Mouse (Mus musculus): ENCODE measurements around the gene Fgd5. TPM values are rescaled to one million over a fixed set of nuclear protein-coding genes. Genes with fewer than 3 reads are reported as not detected.

Fgd5 gene
- total and polyA plus RNA-seq, 2 experiments from 2014 or later: 8.1 to 13.8 TPM

GRCm38 (mm10) chr6:92013035-92013434, 34.4 kb downstream of the Fgd5 start:
- H3K4me1 ChIP-seq (ENCODE audit: insufficient read depth, low read length): peaks cover 5% of the 10 kb centered on the region; the same call in 1 of the 2 replicates
- no peak overlapping the region for H3K4me2 ChIP-seq (ENCODE audit: low read depth, low read length, poor library complexity, severe bottlenecking)
- DNase-seq (ENCODE audit: low spot score): no peak
- no peak overlapping the region for H3K27ac ChIP-seq (ENCODE audit: low read depth, low read length)
- no peak for ATAC-seq (ENCODE audit: low FRiP score)
- no peaks in the 10 kb centered on the region for H3K36me3 ChIP-seq (ENCODE audit: insufficient read depth, low read length)
- no peaks in the 10 kb centered on the region for H3K9me3 ChIP-seq (ENCODE audit: low read length)
- H3K9ac ChIP-seq (replicated peaks; ENCODE audit: low read length, poor library complexity, severe bottlenecking): no peak overlapping the region
- no peak for TF ChIP-seq CTCF (IDR thresholded peaks at IDR 0.05)
- WGBS: 88% methylated on average over 6 of the region's 6 CpGs
- no peaks in the 10 kb centered on the region for H3K27me3 ChIP-seq (ENCODE audit: insufficient read depth, low read length)
- no peak overlapping the region for H3K4me3 ChIP-seq (ENCODE audit: low read depth, low read length)

GRCm38 (mm10) chr6:92013620-92014019, 34.9 kb downstream of the Fgd5 start:
- DNase-seq (ENCODE audit: low spot score): no peak
- no peaks in the 10 kb centered on the region for H3K36me3 ChIP-seq (ENCODE audit: insufficient read depth, low read length)
- TF ChIP-seq CTCF (IDR thresholded peaks at IDR 0.05): no peak
- H3K27me3 ChIP-seq (ENCODE audit: insufficient read depth, low read length): no peaks in the 10 kb centered on the region
- no peak overlapping the region for H3K9ac ChIP-seq (replicated peaks; ENCODE audit: low read length, poor library complexity, severe bottlenecking)
- no peak overlapping the region for H3K27ac ChIP-seq (ENCODE audit: low read depth, low read length)
- 71% methylated on average over 3 of the region's 3 CpGs for WGBS
- no peak overlapping the region for H3K4me2 ChIP-seq (ENCODE audit: low read depth, low read length, poor library complexity, severe bottlenecking)
- no peaks in the 10 kb centered on the region for H3K9me3 ChIP-seq (ENCODE audit: low read length)
- no peak overlapping the region for H3K4me3 ChIP-seq (ENCODE audit: low read depth, low read length)
- no peak for ATAC-seq (ENCODE audit: low FRiP score)
- peaks cover 5% of the 10 kb centered on the region; the same call in 1 of the 2 replicates for H3K4me1 ChIP-seq (ENCODE audit: insufficient read depth, low read length)

GRCm38 (mm10) chr6:92014936-92015335, 36.3 kb downstream of the Fgd5 start:
- no peaks in the 10 kb centered on the region for H3K27me3 ChIP-seq (ENCODE audit: insufficient read depth, low read length)
- no peak overlapping the region for H3K4me2 ChIP-seq (ENCODE audit: low read depth, low read length, poor library complexity, severe bottlenecking)
- no peak overlapping the region for H3K9ac ChIP-seq (replicated peaks; ENCODE audit: low read length, poor library complexity, severe bottlenecking)
- ATAC-seq (ENCODE audit: low FRiP score) (no peak), DNase-seq (ENCODE audit: low spot score) (no peak)
- H3K9me3 ChIP-seq (ENCODE audit: low read length): no peaks in the 10 kb centered on the region
- no peak overlapping the region for H3K4me3 ChIP-seq (ENCODE audit: low read depth, low read length)
- H3K36me3 ChIP-seq (ENCODE audit: insufficient read depth, low read length): no peaks in the 10 kb centered on the region
- H3K4me1 ChIP-seq (ENCODE audit: insufficient read depth, low read length): peaks cover 5% of the 10 kb centered on the region; the same call in 1 of the 2 replicates
- WGBS: 85% methylated on average over 7 of the region's 7 CpGs
- no peak overlapping the region for H3K27ac ChIP-seq (ENCODE audit: low read depth, low read length)
- no peak for TF ChIP-seq CTCF (IDR thresholded peaks at IDR 0.05)

GRCm38 (mm10) chr6:92015848-92016247, 37.2 kb downstream of the Fgd5 start:
- H3K9me3 ChIP-seq (ENCODE audit: low read length): no peaks in the 10 kb centered on the region
- H3K36me3 ChIP-seq (ENCODE audit: insufficient read depth, low read length): no peaks in the 10 kb centered on the region
- no peaks in the 10 kb centered on the region for H3K27me3 ChIP-seq (ENCODE audit: insufficient read depth, low read length)
- H3K4me2 ChIP-seq (ENCODE audit: low read depth, low read length, poor library complexity, severe bottlenecking): no peak overlapping the region
- H3K4me1 ChIP-seq (ENCODE audit: insufficient read depth, low read length): peaks cover 5% of the 10 kb centered on the region; the same call in 1 of the 2 replicates
- H3K9ac ChIP-seq (replicated peaks; ENCODE audit: low read length, poor library complexity, severe bottlenecking): no peak overlapping the region
- 0 out of 2 replicates have a peak overlapping the region, but pooled peaks have one; percentile 6 for H3K27ac ChIP-seq (ENCODE audit: low read depth, low read length)
- H3K4me3 ChIP-seq (ENCODE audit: low read depth, low read length): no peak overlapping the region
- no peak for TF ChIP-seq CTCF (IDR thresholded peaks at IDR 0.05)
- DNase-seq (ENCODE audit: low spot score): peak; percentile 35
- 55% methylated on average over 5 of the region's 5 CpGs for WGBS
- no peak for ATAC-seq (ENCODE audit: low FRiP score)

GRCm38 (mm10) chr6:92016738-92017137, 38.1 kb downstream of the Fgd5 start:
- H3K9me3 ChIP-seq (ENCODE audit: low read length): no peaks in the 10 kb centered on the region
- 0 out of 2 replicates have a peak overlapping the region, but pooled peaks have one; percentile 27 for H3K27ac ChIP-seq (ENCODE audit: low read depth, low read length)
- H3K27me3 ChIP-seq (ENCODE audit: insufficient read depth, low read length): no peaks in the 10 kb centered on the region
- 76% methylated on average over 6 of the region's 6 CpGs for WGBS
- no peak overlapping the region for H3K4me2 ChIP-seq (ENCODE audit: low read depth, low read length, poor library complexity, severe bottlenecking)
- H3K4me1 ChIP-seq (ENCODE audit: insufficient read depth, low read length): peaks cover 5% of the 10 kb centered on the region; the same call in 1 of the 2 replicates
- TF ChIP-seq CTCF (IDR thresholded peaks at IDR 0.05): no peak
- no peak overlapping the region for H3K4me3 ChIP-seq (ENCODE audit: low read depth, low read length)
- ATAC-seq (ENCODE audit: low FRiP score) (no peak), DNase-seq (ENCODE audit: low spot score) (peak; percentile 44)
- H3K9ac ChIP-seq (replicated peaks; ENCODE audit: low read length, poor library complexity, severe bottlenecking): no peak overlapping the region
- no peaks in the 10 kb centered on the region for H3K36me3 ChIP-seq (ENCODE audit: insufficient read depth, low read length)

GRCm38 (mm10) chr6:92018421-92018820, 39.7 kb downstream of the Fgd5 start:
- 78% methylated on average over 6 of the region's 6 CpGs for WGBS
- DNase-seq (ENCODE audit: low spot score) (no peak), ATAC-seq (ENCODE audit: low FRiP score) (no peak)
- Histone ChIP-seq H3K4me1 (ENCODE audit: insufficient read depth, low read length) (peaks cover 5% of the 10 kb centered on the region; the same call in 1 of the 2 replicates), H3K36me3 (ENCODE audit: insufficient read depth, low read length) (no peaks in the 10 kb centered on the region), H3K27ac (ENCODE audit: low read depth, low read length) (no peak overlapping the region), H3K4me2 (ENCODE audit: low read depth, low read length, poor library complexity, severe bottlenecking) (no peak overlapping the region), H3K9ac (replicated peaks; ENCODE audit: low read length, poor library complexity, severe bottlenecking) (no peak overlapping the region), H3K9me3 (ENCODE audit: low read length) (no peaks in the 10 kb centered on the region), H3K4me3 (ENCODE audit: low read depth, low read length) (no peak overlapping the region), H3K27me3 (ENCODE audit: insufficient read depth, low read length) (no peaks in the 10 kb centered on the region)
- TF ChIP-seq CTCF (IDR thresholded peaks at IDR 0.05): no peak

All from midbrain, postnatal 0 days (tissue).